Mouse (Mus musculus): ENCODE data around the gene Pnpla1. TPM values are rescaled to one million over a fixed set of nuclear protein-coding genes. Genes with fewer than 3 reads are reported as not detected.
A peak's percentile ranks its signal among the peaks of the same experiment; 100 is the strongest.
"Not testable (repeated sequence)": the region's sequence is repeated elsewhere in the genome, so short reads cannot be mapped to it uniquely, and the experiment has no call there.

Gene Pnpla1
- total RNA-seq, 2 experiments from 2014 or later, result 0.42 to 0.66 TPM

DNA sequence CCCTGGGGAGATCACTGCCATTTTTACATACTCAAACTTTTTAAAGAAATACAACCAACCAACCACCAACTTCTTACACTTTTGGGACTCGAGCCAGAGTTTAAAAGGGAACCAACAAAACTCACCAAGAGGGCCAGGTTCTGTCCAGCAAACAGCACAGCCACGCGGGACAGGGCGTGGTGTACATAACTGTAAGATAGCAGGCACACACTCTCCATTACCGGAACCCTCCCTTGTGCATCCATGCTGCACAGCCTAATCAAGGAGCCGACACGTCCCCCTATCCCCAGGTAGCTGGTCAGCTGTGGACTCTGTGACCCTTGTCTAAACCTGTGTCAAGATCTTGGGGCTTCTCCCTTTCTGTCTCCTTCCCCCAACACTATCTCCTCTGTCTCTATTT is 20.4 kb upstream of the Pnpla1 start:
- no peak for DNase-seq (ENCODE audit: extremely low spot score in 1 of 2, low spot score in 1 of 2)

DNA sequence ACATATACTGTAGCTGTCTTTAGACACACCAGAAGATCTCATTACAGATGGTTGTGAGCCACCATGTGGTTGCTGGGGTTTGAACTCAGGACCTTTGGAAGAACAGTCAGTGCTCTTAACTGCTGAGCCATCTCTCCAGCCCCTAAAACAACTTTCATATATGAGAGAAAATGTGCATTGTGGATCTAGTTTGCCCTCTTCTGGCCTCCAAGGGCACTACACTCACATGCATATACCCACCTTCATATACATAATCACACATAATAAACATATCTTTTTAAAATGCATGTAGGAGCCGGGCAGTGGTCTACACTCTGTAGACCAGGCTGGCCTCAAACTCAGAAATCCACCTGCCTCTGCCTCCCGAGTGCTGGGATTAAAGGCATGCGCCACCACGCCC is 16.3 kb upstream of the Pnpla1 start:
- DNase-seq (ENCODE audit: extremely low spot score in 1 of 2, low spot score in 1 of 2), result not testable (repeated sequence)

DNA sequence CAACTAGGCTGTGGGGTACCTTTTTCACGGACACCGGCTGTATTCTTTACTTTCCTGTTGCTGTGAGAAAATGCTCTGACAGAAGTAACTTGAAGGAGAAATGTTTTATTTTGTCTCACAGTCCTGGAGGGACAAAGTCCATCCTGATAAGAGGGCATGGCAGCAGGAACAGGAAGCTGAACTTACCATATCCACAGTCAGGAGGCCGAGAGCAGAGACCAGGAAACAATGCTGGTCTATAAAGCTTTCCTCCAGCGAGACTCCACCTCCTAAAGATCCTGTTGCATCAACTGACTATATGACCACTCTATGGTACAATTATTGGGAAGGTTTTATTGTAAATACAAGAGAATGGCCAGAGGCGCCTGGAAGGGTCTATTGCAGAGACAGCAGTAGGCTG is 14.5 kb upstream of the Pnpla1 start:
- no peak for DNase-seq (ENCODE audit: extremely low spot score in 1 of 2, low spot score in 1 of 2)

DNA sequence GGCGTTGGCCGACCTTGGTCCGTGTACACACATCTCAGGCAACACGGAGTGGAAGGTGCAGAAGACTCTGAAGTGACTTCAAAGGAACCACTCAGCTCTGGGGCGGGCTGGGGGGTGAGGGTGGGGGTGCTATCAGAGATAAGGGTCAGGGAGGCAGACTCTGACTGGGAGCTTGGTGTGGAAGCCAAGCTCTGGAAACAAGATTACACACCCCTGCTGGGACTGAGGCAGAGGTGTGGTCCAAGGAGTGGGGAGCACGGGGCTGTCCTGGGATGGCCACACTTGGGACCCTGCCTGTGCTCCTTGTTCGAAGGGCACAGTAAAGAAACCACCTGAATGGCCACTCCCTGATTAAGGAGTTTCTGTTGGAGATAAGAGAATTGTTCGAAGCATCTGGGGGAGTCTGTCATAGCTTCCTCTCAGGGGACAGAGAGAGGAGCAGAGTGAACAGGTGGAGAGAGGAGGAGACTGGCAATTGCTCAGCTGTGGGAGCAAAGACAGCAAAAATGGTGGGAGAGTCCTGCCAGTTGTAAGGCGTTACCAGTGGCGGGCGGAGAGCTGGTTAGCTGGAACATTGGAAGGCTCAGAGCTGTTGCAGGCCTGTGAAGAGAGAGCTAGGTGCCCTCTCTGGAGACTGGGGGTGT is 11.1 kb upstream of the Pnpla1 start:
- DNase-seq (ENCODE audit: extremely low spot score in 1 of 2, low spot score in 1 of 2), result no peak

DNA sequence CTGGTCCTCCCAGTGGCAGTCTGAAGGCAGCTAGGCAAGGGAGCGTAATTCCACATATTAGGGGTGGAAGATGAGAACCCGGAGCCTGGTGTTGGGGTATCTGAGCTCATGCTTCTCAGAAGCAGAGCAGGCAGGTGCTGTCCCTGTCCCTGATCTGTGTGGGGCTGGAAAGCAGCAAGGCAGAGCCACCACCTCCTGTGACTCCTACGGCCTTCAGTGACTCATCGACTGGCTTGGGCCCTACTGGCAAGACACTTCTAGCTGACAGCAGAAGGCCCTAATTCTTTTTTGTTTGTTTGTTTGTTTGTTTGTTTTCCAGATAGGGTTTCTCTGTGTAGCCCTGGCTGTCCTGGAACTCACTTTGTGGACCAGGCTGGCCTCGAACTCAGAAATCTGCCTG is 7.7 kb upstream of the Pnpla1 start:
- no peak for DNase-seq (ENCODE audit: extremely low spot score in 1 of 2, low spot score in 1 of 2)

DNA sequence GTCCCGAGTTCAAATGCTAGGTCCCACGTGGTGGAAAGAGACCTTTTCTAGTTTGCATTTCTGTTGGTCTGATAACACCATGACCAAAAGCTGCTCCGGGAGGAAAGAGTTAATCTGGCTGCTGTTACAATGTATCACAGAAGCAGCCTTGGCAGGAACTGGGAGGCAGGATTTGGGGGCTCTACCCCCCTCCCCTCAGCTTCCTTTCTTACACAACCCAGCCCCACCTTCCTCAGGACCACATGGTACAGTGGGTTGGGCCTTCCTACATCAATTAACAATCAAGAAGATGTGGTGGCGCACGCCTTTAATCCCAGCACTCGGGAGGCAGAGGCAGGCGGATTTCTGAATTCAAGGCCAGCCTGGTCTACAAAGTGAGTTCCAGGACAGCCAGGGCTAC is 3.8 kb upstream of the Pnpla1 start:
- DNase-seq (ENCODE audit: extremely low spot score in 1 of 2, low spot score in 1 of 2), result no peak

DNA sequence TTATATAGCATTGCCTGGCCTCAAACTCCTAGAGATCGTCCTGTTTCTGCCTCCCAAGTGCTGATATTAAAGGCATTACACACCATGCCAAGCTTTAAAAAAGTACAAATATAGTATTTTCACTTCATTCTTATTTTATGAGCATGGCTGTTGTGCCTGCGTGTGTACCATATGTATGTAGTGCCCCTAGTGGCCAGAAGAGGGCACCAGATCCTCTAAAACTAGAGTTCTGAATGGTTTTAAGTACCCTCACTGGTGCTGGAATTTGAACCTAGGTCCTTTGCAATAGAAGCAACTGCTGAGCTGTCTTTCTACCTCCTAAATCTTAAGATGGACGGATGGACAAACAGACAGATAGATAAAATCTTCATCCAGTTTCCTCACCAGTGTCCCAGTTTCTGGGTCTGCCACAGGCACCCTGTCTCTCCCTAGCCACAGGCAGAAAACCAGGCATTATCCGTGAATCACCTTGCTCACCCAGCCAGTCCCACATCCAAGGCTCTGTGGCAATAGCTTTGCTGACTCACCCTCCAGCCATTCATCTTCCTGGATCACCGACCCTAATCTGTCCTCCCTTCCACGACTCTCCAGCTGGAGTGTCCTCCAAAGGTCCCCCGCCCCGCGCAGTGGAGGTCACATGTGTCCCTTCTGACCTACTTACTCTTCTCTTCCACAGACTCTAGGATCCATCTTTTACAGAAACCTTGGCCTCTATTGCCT is 2.9 kb upstream of the Pnpla1 start:
- DNase-seq (ENCODE audit: extremely low spot score in 1 of 2, low spot score in 1 of 2), result no peak

DNA sequence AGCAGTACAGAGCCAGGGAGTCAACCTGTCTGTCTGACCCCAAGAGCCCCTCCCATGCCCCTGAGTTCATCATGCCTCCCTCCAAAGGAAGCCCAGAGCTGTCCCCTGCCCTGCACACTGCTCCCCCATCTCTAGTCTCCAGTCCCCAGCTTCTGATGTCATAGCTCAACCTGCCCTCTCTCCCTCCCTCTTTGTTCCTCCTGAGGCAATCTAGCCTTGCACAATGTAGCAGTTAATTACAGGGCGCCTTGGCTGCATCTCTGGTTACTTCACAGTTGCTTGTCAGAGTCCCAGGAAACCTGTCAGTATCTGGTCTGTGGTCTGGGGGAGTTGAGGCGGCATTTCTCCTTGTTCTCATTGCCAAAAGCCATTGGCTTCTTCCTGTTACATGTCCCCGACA is 2.2 kb upstream of the Pnpla1 start:
- no peak for DNase-seq (ENCODE audit: extremely low spot score in 1 of 2, low spot score in 1 of 2)

DNA sequence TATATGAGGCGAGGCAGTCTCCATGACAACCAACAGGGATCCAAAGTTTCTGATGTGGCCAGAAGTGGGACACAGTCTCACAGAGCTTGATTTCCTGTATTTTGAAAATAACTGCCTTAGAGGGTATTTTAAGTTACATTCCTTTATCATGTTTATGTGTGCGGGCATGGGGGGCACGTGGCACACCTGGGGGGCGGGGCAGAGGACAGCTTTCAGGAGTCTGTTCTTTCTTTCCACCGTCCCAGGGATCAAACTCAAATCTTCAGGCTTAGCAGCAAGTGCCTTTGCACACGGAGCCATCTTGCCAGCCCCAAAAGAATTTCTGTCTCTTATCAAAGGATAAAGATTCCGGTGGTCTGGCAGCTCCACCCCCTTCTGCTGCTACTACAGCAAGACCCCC is 5.7 kb downstream of the Pnpla1 start:
- DNase-seq (ENCODE audit: extremely low spot score in 1 of 2, low spot score in 1 of 2), result no peak

DNA sequence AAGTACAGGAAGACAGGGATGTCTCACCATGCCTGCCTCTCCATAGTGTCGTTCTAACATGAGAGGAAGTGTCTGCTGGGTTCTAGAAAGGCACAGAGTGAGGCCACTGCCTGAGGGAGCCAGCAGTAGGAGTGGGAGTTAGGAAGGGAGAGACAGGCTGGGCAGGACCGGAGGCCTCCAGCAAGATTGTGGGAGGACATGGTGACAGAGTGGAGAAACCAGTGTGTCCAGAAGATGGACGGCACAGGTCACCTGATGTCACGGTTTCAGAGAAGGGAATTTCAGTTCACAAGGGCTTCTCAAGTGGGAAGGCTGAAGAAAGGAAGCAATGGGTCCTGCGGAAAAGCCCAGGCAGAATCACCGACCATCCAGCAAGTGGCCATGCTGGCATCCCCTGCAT is 6.3 kb downstream of the Pnpla1 start:
- no peak for DNase-seq (ENCODE audit: extremely low spot score in 1 of 2, low spot score in 1 of 2)

DNA sequence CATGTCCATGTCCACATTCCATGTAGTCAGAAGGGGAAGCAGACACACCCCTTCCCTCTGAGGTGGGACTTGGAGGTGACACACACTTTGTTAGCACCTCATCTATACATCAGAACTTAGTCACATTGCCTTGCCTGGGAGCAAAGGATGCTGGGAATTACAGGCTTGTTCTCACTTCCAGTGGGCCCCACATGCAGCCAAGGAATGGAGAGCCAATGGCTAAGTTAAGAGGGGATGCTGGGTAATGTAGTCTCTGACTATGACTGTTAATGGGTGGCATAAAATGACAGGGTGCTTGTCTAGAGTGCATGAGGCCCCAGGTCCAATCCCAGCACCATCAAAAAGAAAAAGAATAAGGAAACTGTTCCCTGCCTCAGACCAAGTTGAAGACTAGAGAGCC is 8.7 kb downstream of the Pnpla1 start:
- DNase-seq (ENCODE audit: extremely low spot score in 1 of 2, low spot score in 1 of 2), result no peak

DNA sequence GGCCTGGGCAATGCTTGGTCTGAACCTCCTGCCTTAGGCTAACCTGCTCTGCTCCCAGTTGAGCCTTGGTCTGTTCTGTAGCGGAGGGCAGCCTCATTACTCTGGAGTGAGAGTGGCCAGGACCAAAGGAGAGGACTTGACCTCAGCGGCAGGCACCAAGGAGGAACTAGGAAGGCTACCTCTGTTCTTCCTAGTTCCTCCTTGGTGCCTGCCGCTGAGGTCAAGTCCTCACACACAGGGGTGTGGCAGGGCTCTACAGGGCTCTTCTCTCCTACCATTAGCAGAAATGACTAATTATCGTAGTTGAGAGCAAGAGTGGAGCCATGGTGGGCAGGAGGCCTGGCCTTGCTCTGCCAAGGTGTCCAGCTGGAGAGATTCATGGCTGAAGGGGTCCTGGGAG is 9.2 kb downstream of the Pnpla1 start:
- DNase-seq (ENCODE audit: extremely low spot score in 1 of 2, low spot score in 1 of 2), result no peak

DNA sequence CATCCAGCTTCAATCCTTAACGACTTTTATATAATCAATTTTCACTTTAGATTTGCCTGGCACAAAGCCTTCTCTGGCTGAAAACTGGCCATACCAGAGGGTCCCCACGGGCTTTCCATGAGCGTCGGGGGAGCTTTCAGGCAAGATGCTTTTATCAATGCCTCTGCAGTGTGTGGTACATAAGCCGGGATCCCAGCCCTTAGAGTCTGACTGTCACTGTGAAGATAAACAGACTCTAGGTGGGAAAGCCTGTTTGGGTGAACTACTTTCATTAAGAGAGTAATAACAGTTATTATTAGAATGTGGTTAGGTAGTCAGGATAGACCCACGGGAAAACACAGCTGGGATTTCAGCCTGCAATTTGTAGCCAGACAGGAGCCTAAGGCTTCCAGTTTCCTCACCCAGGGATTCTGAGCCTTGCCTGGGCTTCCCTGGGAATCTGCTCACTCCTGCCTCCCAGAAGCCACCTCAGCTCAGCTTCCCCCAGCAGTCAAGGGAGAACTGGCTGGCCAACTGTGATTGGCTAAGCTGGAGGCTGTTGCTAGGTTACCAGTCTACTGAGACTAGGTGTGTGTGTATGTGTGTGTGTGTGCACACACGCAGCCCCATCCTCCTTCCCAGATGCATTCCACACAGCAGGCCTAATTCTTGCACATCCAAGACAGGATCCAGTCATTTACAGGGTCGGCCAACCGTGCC is 11.3 kb downstream of the Pnpla1 start:
- DNase-seq (ENCODE audit: extremely low spot score in 1 of 2, low spot score in 1 of 2), result peak; percentile 43 to 45

DNA sequence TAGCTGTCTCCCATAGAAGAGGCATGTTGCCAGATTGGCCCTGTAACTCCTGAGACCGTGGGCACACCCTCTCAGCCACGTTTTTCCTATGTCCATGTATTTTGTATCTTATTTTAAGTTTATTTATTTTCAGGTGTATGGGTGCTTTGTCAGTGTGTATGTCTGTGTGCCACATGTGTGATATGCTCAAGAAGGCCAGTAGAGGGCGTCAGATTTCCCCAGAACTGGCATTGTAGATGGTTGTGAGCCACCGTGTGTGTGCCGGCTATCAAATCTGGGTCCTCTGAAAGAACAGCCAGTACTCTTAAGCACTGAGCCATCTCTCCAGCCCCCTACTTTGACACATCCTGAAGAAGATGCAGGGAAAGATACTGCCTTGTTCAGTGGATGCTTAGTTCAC is 12.2 kb downstream of the Pnpla1 start:
- DNase-seq (ENCODE audit: extremely low spot score in 1 of 2, low spot score in 1 of 2), result no peak

DNA sequence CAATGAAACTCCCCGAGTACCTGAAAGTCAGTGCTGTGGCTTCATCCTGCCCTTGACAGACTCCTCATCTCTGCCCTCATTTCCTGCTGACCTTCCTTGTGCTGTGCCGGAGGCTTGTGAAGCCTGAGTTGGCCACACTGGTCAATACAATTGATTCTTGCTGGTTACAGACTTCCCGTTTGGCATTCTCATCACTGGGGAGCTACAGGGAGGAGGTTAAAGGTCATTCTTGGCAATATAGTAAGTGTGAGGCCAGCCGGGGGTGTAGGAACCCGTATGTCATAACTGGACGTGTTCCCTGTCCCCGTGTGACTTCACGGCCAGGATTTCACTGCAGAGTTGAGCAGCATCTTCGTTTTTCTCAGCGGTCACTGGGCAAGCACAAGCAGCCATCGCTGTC is 13.6 kb downstream of the Pnpla1 start:
- DNase-seq (ENCODE audit: extremely low spot score in 1 of 2, low spot score in 1 of 2), result no peak

DNA sequence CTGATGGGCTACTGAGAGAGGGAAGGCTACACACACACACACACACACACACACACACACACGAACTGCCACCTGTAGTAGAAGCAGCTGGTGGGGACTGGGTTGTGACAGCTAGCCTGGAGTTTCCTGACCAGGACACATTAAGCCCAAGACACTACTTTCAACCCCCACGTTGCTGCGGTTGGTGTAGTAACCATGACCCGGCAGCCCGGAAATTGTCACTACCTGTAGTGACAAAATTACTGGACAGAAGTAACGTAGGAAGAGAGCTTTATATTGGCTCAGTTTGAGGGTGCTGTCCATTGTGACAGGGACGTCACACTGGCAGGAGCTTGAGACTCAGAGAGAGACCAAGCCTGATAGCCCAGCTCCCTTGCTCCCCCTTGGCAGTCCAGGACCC is 14.1 kb downstream of the Pnpla1 start:
- no peak for DNase-seq (ENCODE audit: extremely low spot score in 1 of 2, low spot score in 1 of 2)

DNA sequence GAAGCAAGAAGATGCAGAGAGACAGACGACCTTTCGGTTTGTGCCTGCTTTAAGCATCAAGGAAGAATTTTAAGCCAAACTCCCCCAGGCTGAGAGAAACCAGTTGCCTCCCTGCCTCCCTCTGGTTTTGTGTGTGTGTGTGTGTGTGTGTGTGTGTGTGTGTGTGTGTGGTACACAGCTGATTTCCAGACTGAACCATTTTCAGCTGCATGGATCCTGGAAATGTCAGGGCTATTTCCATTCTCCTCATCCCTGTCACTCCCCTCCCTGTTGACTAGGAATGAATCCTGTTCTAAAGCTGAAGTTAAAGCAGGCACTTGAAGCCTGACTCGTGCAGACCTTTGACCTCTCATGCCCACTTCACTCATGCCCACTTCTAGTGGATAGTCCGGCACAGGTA is 16.0 kb downstream of the Pnpla1 start:
- no peak for DNase-seq (ENCODE audit: extremely low spot score in 1 of 2, low spot score in 1 of 2)

DNA sequence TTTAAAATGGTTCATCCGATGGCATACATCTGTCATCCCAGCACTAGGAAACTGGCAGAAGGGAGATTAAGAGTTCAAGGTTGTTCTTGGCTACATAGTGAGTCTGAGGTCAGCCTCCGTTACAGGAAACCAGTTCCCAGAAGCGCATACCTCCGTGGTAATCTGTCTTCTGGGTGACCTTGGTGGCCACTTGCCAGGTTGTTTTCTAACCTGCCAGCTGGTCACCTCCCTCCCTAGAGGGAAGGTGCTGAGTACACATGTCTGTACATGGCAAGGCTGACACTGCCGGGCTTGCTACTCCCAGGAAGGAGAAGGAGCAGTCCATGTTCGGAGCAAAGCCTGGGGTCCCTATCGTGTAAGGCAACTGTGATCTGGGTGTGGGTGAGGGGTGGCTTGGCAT is 16.6 kb downstream of the Pnpla1 start:
- peak; percentile 16 to 28 for DNase-seq (ENCODE audit: extremely low spot score in 1 of 2, low spot score in 1 of 2)

DNA sequence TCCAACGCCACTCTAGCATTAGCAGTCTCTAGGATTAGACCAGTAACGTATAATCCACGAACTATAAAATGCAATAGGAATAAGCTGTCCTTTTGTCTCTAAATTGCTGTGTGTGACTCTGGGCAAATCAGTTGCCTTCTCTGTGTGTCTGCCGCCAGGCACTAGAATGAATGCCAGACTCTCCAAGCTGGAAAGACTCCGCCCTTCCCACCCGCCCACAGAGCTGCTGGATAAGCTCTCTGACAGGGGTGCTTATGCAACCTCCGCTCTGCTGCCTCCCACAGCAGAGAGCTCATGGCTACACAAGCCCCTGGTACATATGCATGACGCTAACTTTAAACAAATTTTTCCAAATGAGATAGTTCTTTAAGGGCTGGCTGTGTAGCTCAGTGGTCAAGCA is 17.1 kb downstream of the Pnpla1 start:
- peak; percentile 39 to 48 for DNase-seq (ENCODE audit: extremely low spot score in 1 of 2, low spot score in 1 of 2)

DNA sequence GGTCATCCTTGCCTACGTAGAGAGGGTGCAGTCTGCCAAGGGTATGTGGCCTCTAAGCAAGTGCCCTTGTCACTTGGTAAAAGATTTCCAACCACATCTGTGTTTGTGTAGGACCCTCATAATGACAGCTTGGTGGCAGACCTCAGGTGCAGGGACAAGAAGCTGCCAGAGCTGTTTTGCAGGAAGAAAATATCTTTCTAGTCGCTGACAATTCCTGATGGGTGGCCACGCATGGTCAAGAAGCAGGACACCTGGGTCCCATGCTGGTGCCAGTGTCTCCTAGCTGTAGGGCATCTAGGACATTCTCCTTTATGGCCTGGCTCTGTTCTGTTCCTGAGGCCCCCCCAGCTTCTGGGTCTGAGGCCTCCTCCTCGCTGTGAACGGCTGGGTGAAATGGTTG is 18.1 kb downstream of the Pnpla1 start:
- DNase-seq (ENCODE audit: extremely low spot score in 1 of 2, low spot score in 1 of 2), result no peak

DNA sequence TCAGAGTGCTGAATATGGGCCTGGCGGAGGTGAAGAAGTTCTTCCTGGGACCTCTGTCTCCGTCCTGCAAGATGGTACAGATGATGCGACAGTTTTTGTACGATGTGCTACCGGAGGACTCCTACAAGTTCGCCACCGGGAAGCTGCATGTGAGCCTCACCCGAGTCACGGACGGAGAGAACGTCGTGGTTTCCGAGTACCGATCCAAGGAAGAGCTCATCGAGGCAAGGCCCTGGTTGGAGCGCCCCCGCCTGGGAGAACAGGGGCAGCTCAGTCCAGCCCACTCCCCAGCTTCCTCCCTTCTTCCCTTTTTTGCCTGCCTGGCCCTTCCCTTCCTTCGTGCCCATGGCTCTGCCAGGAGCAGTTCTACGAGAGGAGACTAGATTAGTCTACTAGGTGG is 18.6 kb downstream of the Pnpla1 start:
- DNase-seq (ENCODE audit: extremely low spot score in 1 of 2, low spot score in 1 of 2), result peak; percentile 36 to 51

DNA sequence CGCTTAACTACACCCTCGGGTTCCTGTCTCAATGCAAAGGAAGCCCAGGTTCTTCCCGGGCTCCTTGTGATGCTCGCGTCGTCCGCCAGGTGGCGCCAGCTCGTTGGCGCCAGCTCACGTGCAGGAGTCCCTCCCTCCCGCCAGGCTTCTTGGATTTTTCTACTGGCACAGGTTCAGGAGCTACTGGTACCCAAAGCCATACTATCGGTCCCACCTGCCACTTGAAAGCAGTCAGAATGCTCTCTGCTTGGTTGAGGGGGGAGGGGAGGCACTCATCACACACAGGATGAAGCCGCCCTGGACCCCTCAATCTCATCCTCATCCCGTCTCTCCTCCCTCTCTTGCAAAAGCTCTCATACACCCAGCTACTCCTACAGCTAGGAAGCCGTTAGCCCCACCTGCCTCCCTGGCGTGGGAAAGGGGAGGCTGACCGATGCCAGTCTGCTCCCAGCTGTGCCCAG is 21.8 kb downstream of the Pnpla1 start:
- DNase-seq (ENCODE audit: extremely low spot score in 1 of 2, low spot score in 1 of 2), result peak; percentile 65 to 80

All from layer of hippocampus, postnatal 25 days (tissue).